Mouse (Mus musculus): ENCODE results near the gene Rarres2.
A peak's percentile ranks its signal among the peaks of the same experiment; 100 is the strongest.
"Not testable (repeated sequence)": the region's sequence is repeated elsewhere in the genome, so short reads cannot be mapped to it uniquely, and the experiment has no call there.

Gene Rarres2

GRCm38 (mm10) chr6:48541560-48542450 lies 30.8 kb downstream of the Rarres2 start:
- no peak for DNase-seq (ENCODE audit: low read depth, low spot score)

DNA sequence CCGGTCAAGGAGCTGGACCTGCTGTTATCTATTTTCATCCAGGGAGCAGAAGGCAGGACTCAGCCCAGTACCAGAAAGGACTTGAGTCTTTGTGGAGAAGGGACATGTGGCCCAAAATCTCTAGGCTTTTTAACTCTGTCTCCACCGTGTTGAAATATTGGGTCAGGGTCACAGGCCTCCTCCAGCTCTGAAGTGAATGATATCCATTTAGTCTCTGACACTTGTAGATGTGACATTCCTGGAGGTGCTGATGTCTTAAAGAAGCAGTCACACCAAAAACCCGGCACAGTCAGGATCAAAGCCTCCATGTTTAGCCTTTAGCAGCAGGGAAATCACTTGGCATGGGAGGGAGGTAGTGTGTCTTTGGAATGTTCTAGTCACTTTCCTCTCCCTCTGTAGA lies 31.9 kb downstream of the Rarres2 start:
- no peak for DNase-seq (ENCODE audit: low read depth, low spot score)

DNA sequence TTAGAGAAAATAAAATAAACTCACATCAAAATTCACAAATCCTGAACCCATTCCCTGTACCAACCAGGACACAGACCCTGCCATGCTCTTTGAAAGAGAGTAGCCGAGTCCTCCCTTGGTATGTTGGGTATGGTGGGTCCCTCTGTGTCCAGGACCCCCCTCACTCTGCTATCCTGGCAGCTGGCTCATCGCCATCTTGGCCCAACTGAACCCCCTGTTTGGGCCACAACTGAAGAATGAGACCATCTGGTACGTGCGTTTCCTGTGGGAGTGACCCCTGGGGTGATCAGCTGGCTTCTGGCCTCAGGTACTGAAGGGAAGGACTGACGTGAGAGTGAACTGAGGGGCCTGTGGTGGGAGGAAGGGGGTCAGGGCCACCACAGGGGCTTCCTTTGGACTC lies 32.7 kb downstream of the Rarres2 start:
- no peak for DNase-seq (ENCODE audit: low read depth, low spot score)

- peak; percentile 73 for DNase-seq (ENCODE audit: low read depth, low spot score)
Observed at GRCm38 (mm10) chr6:48538841-48539737, 33.5 kb downstream of the Rarres2 start.

DNA sequence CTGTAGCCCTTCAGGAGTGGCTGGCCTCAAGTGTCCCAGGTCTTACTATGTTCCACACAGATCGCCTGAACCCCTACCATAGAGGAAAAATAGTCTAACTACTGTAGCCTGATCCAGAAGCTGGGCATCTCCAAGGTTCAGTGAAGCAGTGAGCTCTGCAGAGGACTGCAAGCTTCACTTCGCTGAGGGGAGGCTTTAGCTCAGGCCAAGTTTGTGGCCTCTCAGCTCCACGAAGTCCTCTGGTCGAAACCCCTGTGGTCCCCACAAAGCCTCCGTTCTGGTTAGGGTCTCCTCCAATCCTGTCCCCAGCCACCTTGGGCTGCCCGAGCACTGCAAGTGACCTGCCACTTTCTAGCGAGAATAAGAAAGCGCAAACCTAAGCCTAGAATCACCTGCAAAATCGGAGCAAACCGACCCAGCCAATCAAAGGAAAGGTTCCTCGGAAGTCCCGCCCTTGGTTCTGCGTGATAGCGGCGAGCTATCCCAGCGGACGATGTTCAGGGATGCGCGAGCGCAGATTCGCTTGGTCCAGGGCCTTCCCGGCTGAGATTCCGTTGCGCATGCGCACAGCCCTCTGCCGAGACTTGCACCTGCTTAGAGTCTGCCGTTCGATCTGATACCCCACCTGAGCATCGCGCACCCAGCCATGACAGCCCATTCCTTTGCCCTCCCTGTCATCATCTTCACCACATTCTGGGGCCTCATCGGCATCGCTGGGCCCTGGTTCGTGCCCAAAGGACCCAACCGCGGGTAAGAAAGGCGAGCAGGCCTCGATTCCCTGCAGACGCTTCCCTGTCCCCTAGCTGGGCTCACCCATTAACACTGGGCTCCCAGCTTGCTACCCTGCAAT lies 35.3 kb downstream of the Rarres2 start, which contains the start of gene Atp6v0e2:
Gene Atp6v0e2 (plus strand): TSS at position 511 of the 850 bp plus-strand sequence.
- peak; percentile 88 for DNase-seq (ENCODE audit: low read depth, low spot score)

GRCm38 (mm10) chr6:48536091-48536490 lies 36.5 kb downstream of the Rarres2 start:
- no peak for DNase-seq (ENCODE audit: low read depth, low spot score)

- no peak for DNase-seq (ENCODE audit: low read depth, low spot score)
Observed at GRCm38 (mm10) chr6:48534913-48535312, 37.7 kb downstream of the Rarres2 start.

DNA sequence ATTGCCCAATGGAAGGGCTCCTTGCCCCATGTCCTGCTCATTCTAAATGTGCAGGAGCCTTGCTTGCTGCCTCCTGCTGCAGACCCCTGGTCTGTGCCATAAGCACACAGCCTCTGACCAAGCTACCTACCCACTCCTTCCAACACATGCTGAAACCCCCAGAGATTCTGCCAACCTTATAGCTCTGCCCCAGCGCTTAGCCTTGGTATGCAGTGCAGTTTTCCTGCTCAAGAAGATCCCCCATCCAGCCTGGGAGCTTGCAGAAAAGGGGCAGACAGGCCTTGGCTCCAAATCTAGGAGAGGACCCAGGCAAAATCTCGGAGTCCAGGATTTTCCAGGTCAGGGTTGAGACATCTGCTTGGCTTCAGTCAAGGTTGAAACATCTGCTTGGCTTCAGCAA lies 39.1 kb downstream of the Rarres2 start:
- DNase-seq (ENCODE audit: low read depth, low spot score) = no peak

DNA sequence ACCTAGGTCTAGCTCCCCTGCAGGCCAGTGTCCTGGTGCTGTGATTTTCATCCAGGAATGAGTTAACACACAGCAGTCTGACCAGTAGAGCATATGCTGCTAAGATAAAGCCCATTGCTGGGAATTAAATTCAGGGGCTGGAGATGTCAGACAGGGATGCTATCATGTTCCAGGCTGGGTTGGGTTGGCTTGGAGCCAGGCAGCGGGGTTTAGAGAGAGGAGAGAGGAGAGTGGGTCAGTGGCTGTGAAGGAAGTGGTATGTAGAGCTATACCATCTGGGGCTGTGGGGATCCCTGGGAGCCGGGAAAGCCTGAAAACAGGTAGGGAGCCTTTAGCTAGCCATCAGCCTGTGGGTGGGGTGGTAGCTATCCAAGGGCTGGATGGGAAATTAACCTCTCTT lies 41.7 kb downstream of the Rarres2 start:
- DNase-seq (ENCODE audit: low read depth, low spot score) = no peak

- DNase-seq (ENCODE audit: low read depth, low spot score) = no peak
Observed at GRCm38 (mm10) chr6:48529871-48530440, 42.6 kb downstream of the Rarres2 start.

DNA sequence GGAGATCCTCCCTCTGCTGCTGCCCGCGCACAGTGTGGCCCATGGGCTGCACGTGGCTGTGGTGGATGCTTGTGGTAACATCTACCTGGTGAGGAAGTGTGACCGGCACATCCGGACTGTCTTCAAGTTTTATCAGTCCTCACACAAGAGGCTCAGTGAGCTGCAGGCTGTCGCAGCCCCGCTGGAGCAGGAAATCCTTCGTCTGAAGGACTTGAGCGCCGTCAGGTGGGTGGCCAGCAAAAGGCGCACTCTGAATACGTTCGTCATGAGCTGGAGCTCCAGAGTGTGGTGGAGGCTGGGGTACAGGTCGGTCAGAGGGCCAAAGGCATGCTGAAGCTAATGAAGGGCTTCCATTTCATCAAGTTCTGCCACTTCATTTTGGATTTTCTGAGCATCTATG lies 43.3 kb downstream of the Rarres2 start:
- no peak for DNase-seq (ENCODE audit: low read depth, low spot score)

DNA sequence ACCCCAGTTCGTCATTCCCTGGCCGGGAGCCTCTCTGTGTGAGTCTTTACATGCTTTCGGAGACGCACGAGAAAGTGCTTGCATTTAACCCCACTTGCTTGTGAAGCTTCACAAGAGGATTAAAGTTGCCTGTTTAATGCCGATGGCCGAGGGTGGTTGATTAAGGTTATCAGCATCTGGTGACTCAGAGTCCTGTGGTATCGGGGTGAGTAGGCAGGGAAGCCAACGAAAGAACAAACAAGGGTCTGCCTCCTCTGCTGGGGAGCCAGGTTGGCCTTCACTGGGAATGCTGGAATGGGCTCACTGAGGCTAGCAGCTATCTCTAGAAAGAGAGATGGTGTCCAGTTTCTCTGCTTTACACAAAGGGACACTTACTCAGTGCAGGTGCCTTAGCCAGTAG lies 44.7 kb downstream of the Rarres2 start:
- DNase-seq (ENCODE audit: low read depth, low spot score) = no peak

- not testable (repeated sequence) for DNase-seq (ENCODE audit: low read depth, low spot score)
Observed at GRCm38 (mm10) chr6:48524882-48525281, 47.7 kb downstream of the Rarres2 start.
